18 mouse cellular contexts compared by ENCODE assay signal in genomic region chr3:116209214-116209613, GRCm38 (mm10). TPM values are rescaled to one million over a fixed set of nuclear protein-coding genes. Genes with fewer than 3 reads are reported as not detected.
DNase-seq lines count a peak whose midpoint lies in the region; TF ChIP-seq lines count a peak whose summit lies in the region.
"Had no signal": no experiment of that assay in that cellular context is flagged by ENCODE, and none has a peak within 500 bp of the region (broad histone marks: within the 10 kb centered on the region; RNA-seq: fewer than 3 reads in every experiment).

No protein-coding gene starts in this region.

- H3K27me3 ChIP-seq in heart, embryonic 10.5 days (ENCODE audit: insufficient read depth, poor library complexity, severe bottlenecking): no peaks in the 10 kb centered on the region
- H3K27me3 ChIP-seq in liver, adult 2 months (ENCODE audit: control insufficient read depth, insufficient read depth, low read length): no peaks in the 10 kb centered on the region
- H3K27me3 ChIP-seq in C2C12 (ENCODE audit: control insufficient read depth, insufficient read depth, insufficient read length): no peaks in the 10 kb centered on the region
- H3K27me3 ChIP-seq in forebrain, embryonic 10.5 days (ENCODE audit: poor library complexity, severe bottlenecking): no peaks in the 10 kb centered on the region
- H3K27me3 ChIP-seq in cerebellum, adult 2 months (ENCODE audit: control insufficient read depth, insufficient read depth, low read length): no peaks in the 10 kb centered on the region
- H3K27me3 ChIP-seq: intestine, embryonic 15.5 days; liver, embryonic 15.5 days had no signal

- H3K9me3 ChIP-seq in heart, embryonic 10.5 days: no peaks in the 10 kb centered on the region
- no peaks in the 10 kb centered on the region for H3K9me3 ChIP-seq in forebrain, embryonic 10.5 days
- H3K9me3 ChIP-seq: intestine, embryonic 15.5 days; limb, embryonic 10.5 days; liver, embryonic 15.5 days had no signal

- DNase-seq in heart, adult 11 months: peak; percentile 88
- no peak for DNase-seq in heart, embryonic 10.5 days (ENCODE audit: low spot score)
- DNase-seq in liver, adult 2 months (ENCODE audit: extremely low read depth, low read depth, low spot score): peak; percentile 96
- DNase-seq in liver: no peak
- peak; percentile 30 for DNase-seq in lung, postnatal 36 days
- no peak for DNase-seq in forebrain, embryonic 10.5 days (ENCODE audit: extremely low spot score, low spot score)
- DNase-seq in cerebellum, adult 2 months: no peak
- DNase-seq: adrenal gland, postnatal 10 days; B cell, adult 2 months; cerebellum, adult 9-11 months; gastrocnemius, postnatal 10 days; retina, postnatal 1 day; thymus, postnatal 25 days had no signal

- TF ChIP-seq POLR2A in liver, adult 2 months (IDR thresholded peaks at IDR 0.05; ENCODE audit: extremely low read depth, insufficient read depth, low read length): no peak
- TF ChIP-seq POLR2A in cerebellum, adult 2 months (IDR thresholded peaks at IDR 0.05; ENCODE audit: borderline replicate concordance, insufficient read depth, low read length): no peak

- H3K79me2 ChIP-seq in liver, adult 2 months (ENCODE audit: control insufficient read depth, insufficient read depth, low read length): no peaks in the 10 kb centered on the region
- no peaks in the 10 kb centered on the region for H3K79me2 ChIP-seq in C2C12 (ENCODE audit: control insufficient read depth, insufficient read depth)

- WGBS in heart, embryonic 10.5 days: 82% methylated on average over 8 of the region's 8 CpGs
- 20% methylated on average over 8 of the region's 8 CpGs for WGBS in liver, adult 2 months
- 89% methylated on average over 8 of the region's 8 CpGs for WGBS in forebrain, embryonic 10.5 days
- WGBS in cerebellum, adult 2 months: 62% methylated on average over 8 of the region's 8 CpGs

- H3K4me3 ChIP-seq in heart, embryonic 10.5 days: no peak overlapping the region
- no peak overlapping the region for H3K4me3 ChIP-seq in liver, adult 2 months (ENCODE audit: insufficient read depth, low read depth, low read length)
- H3K4me3 ChIP-seq in C2C12 (ENCODE audit: insufficient read depth, poor library complexity, severe bottlenecking): no peak overlapping the region
- no peak overlapping the region for H3K4me3 ChIP-seq in forebrain, embryonic 10.5 days
- no peak overlapping the region for H3K4me3 ChIP-seq in cerebellum, adult 2 months (replicated peaks; ENCODE audit: insufficient read depth, low read depth, low read length)
- H3K4me3 ChIP-seq: intestine, embryonic 15.5 days; limb, embryonic 10.5 days; liver, embryonic 15.5 days had no signal

- H3K4me1 ChIP-seq in heart, embryonic 10.5 days: peaks cover 13% of the 10 kb centered on the region
- H3K4me1 ChIP-seq in liver, adult 2 months (ENCODE audit: control insufficient read depth, insufficient read depth, low read length): peaks cover 12% of the 10 kb centered on the region
- no peaks in the 10 kb centered on the region for H3K4me1 ChIP-seq in forebrain, embryonic 10.5 days
- H3K4me1 ChIP-seq in cerebellum, adult 2 months (ENCODE audit: control insufficient read depth, insufficient read depth, low read length): no peaks in the 10 kb centered on the region
- H3K4me1 ChIP-seq: limb, embryonic 10.5 days had no signal

- H3K79me3 ChIP-seq in C2C12 (ENCODE audit: low read depth): no peaks in the 10 kb centered on the region

- H3ac ChIP-seq in C2C12 (ENCODE audit: control insufficient read depth, insufficient read length, low read depth): no peak overlapping the region

- H3K27ac ChIP-seq in heart, embryonic 10.5 days: no peak overlapping the region
- H3K27ac ChIP-seq in liver, adult 2 months (replicated peaks; ENCODE audit: insufficient read depth, low read depth, low read length): no peak overlapping the region
- H3K27ac ChIP-seq in forebrain, embryonic 10.5 days: no peak overlapping the region
- H3K27ac ChIP-seq in cerebellum, adult 2 months (ENCODE audit: insufficient read depth, low read length): no peak overlapping the region
- H3K27ac ChIP-seq: intestine, embryonic 15.5 days; limb, embryonic 10.5 days; liver, embryonic 15.5 days had no signal

- H3K9ac ChIP-seq in liver, adult 2 months (ENCODE audit: low read depth, low read length): no peak overlapping the region
- H3K9ac ChIP-seq: intestine, embryonic 15.5 days; liver, embryonic 15.5 days had no signal

- H3K36me3 ChIP-seq in heart, embryonic 10.5 days: no peaks in the 10 kb centered on the region
- no peaks in the 10 kb centered on the region for H3K36me3 ChIP-seq in liver, adult 2 months (ENCODE audit: control insufficient read depth, insufficient read depth, low read length)
- no peaks in the 10 kb centered on the region for H3K36me3 ChIP-seq in C2C12 (ENCODE audit: control insufficient read depth, insufficient read depth)
- no peaks in the 10 kb centered on the region for H3K36me3 ChIP-seq in forebrain, embryonic 10.5 days (replicated peaks)
- H3K36me3 ChIP-seq: intestine, embryonic 15.5 days; limb, embryonic 10.5 days; liver, embryonic 15.5 days had no signal

- peak; percentile 71 for TF ChIP-seq CTCF in liver, adult 2 months (IDR thresholded peaks at IDR 0.05; ENCODE audit: low read depth, low read length)
- TF ChIP-seq CTCF in C2C12 (IDR thresholded peaks at IDR 0.05; ENCODE audit: control insufficient read depth, insufficient read depth, insufficient read length): peak; percentile 13
- no peak for TF ChIP-seq CTCF in cerebellum, adult 2 months (IDR thresholded peaks at IDR 0.05; ENCODE audit: borderline replicate concordance, insufficient read depth, low read depth, low read length)

TF ChIP-seq in C2C12, 6 proteins besides CTCF, POLR2A, EP300 and RAD21:
- TF ChIP-seq MYOG (IDR thresholded peaks at IDR 0.05; ENCODE audit: control insufficient read depth, extremely low read depth, insufficient read length) (no peak), FOSL1 (IDR thresholded peaks at IDR 0.05; ENCODE audit: insufficient read depth, low read length, poor library complexity, severe bottlenecking) (no peak), CEBPB (IDR thresholded peaks at IDR 0.05; ENCODE audit: low read depth) (no peak), USF1 (IDR thresholded peaks at IDR 0.05; ENCODE audit: low read depth) (no peak), MYOD1 (IDR thresholded peaks at IDR 0.05; ENCODE audit: control insufficient read depth, insufficient read length, low read depth) (no peak), MAX (IDR thresholded peaks at IDR 0.05) (no peak)
TF ChIP-seq in C2C12: peak in this region for 0.

RNA-seq across cellular contexts. Expression of gene Gpr88, which starts 44.1 kb away (rescaled TPM):
- polyA plus RNA-seq in heart, embryonic 10.5 days (2016; fragmentation: Nextera tagmentation; extraction: Ambion mirVana): 0.07 and 0.62 TPM in 2 replicates
- total RNA-seq in liver, adult 2 months (2014; rRNA removed): not detected in 2 replicates
- polyA plus RNA-seq in liver, adult 2 months (2012; rRNA removed): not detected in 2 replicates
- not detected for polyA plus RNA-seq in C2C12 (2012; fragmentation: generic; extraction: Trizol)
- polyA plus RNA-seq in forebrain, embryonic 10.5 days (2016; fragmentation: Nextera tagmentation; extraction: Ambion mirVana): not detected in 2 replicates
- polyA plus RNA-seq in cerebellum, adult 2 months (2012; rRNA removed): 0.61 and 2.6 TPM in 2 replicates
- total RNA-seq: ES-E14 had no signal

Comparison
In these comparisons a context has a peak if more than half of its experiments do, and no peak if none do; other contexts are left out.
1. DNase-seq: peak in heart, adult 11 months (single experiment), liver, adult 2 months (single experiment) and lung, postnatal 36 days (single experiment); none in heart, embryonic 10.5 days (single experiment), liver (single experiment), forebrain, embryonic 10.5 days (single experiment) and cerebellum, adult 2 months (0 of 2).